Mouse (Mus musculus): ENCODE results near the gene Fntb. TPM values are rescaled to one million over a fixed set of nuclear protein-coding genes. Genes with fewer than 3 reads are reported as not detected.
"Not testable (repeated sequence)": the region's sequence is repeated elsewhere in the genome, so short reads cannot be mapped to it uniquely, and the experiment has no call there.

Fntb gene
- polyA plus RNA-seq, 1 experiment from 2014 or later: 48.8 TPM

- no peak overlapping the region for H3K27ac ChIP-seq (replicated peaks; ENCODE audit: low read depth, low read length)
These were observed 15.5 kb downstream of the Fntb start for GRCm38 (mm10) chr12:76780639-76781468.

GRCm38 (mm10) chr12:76784056-76784619 lies 18.7 kb downstream of the Fntb start:
- Histone ChIP-seq H3K27ac (replicated peaks; ENCODE audit: low read depth, low read length) (no peak overlapping the region), H3K36me3 (ENCODE audit: control insufficient read depth, insufficient read depth, low read length) (no peaks in the 10 kb centered on the region), H3K9me3 (ENCODE audit: control insufficient read depth, low read length) (no peaks in the 10 kb centered on the region), H3K9ac (ENCODE audit: low read length) (no peak overlapping the region), H3K27me3 (ENCODE audit: control insufficient read depth, insufficient read depth, low read length) (no peaks in the 10 kb centered on the region), H3K4me1 (ENCODE audit: control insufficient read depth, insufficient read depth, low read length) (no peaks in the 10 kb centered on the region), H3K4me3 (ENCODE audit: low read depth, low read length) (no peak overlapping the region), H3K4me2 (ENCODE audit: low read depth, severe bottlenecking) (no peak overlapping the region)
- DNase-seq (ENCODE audit: low spot score) (no peak), ATAC-seq (ENCODE audit: insufficient number of reproducible peaks, low FRiP score, low TSS enrichment, low read depth) (no peak)
- WGBS: 70% methylated on average over 10 of the region's 10 CpGs

More at GRCm38 (mm10) chr12:76780639-76781468, 15.5 kb downstream of the Fntb start:
- ATAC-seq (ENCODE audit: insufficient number of reproducible peaks, low FRiP score, low TSS enrichment, low read depth): no peak
- H3K9me3 ChIP-seq (ENCODE audit: control insufficient read depth, low read length): no peaks in the 10 kb centered on the region
- no peak overlapping the region for H3K4me3 ChIP-seq (ENCODE audit: low read depth, low read length)
- 75% methylated on average over 12 of the region's 12 CpGs for WGBS
- no peaks in the 10 kb centered on the region for H3K27me3 ChIP-seq (ENCODE audit: control insufficient read depth, insufficient read depth, low read length)
- H3K4me2 ChIP-seq (ENCODE audit: low read depth, severe bottlenecking): no peak overlapping the region
- no peaks in the 10 kb centered on the region for H3K36me3 ChIP-seq (ENCODE audit: control insufficient read depth, insufficient read depth, low read length)
- no peaks in the 10 kb centered on the region for H3K4me1 ChIP-seq (ENCODE audit: control insufficient read depth, insufficient read depth, low read length)
- no peak overlapping the region for H3K9ac ChIP-seq (ENCODE audit: low read length)
- no peak for DNase-seq (ENCODE audit: low spot score)

GRCm38 (mm10) chr12:76790446-76791084 lies 25.2 kb downstream of the Fntb start:
- H3K4me1 ChIP-seq (ENCODE audit: control insufficient read depth, insufficient read depth, low read length): no peaks in the 10 kb centered on the region
- no peaks in the 10 kb centered on the region for H3K36me3 ChIP-seq (ENCODE audit: control insufficient read depth, insufficient read depth, low read length)
- no peak for DNase-seq (ENCODE audit: low spot score)
- no peaks in the 10 kb centered on the region for H3K9me3 ChIP-seq (ENCODE audit: control insufficient read depth, low read length)
- WGBS: 69% methylated on average over 8 of the region's 8 CpGs
- no peak overlapping the region for H3K9ac ChIP-seq (ENCODE audit: low read length)
- ATAC-seq (ENCODE audit: insufficient number of reproducible peaks, low FRiP score, low TSS enrichment, low read depth): no peak
- H3K4me3 ChIP-seq (ENCODE audit: low read depth, low read length): no peak overlapping the region
- no peak overlapping the region for H3K27ac ChIP-seq (replicated peaks; ENCODE audit: low read depth, low read length)
- H3K4me2 ChIP-seq (ENCODE audit: low read depth, severe bottlenecking): no peak overlapping the region
- H3K27me3 ChIP-seq (ENCODE audit: control insufficient read depth, insufficient read depth, low read length): no peaks in the 10 kb centered on the region

DNA sequence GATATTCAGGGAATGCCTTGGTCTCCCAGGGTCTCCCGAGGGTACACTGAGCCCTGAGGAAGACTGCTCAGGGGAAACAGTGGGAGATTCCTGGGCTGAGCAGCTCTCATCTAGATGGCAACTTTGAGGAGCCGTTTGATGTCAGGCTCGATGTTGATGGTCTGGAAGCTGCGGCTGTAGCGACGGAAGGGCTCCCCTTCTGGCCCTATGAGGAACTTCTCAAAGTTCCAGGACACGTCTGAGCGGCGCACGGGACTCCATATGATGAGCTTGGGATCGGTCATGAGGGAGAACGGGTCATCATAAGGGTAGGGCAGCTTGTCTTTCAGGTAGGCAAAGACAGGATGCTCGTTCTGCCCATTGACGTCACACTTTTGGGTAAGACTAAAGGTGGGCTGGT lies 27.2 kb downstream of the Fntb start:
- H3K4me2 ChIP-seq (ENCODE audit: low read depth, severe bottlenecking); H3K9me3 ChIP-seq (ENCODE audit: control insufficient read depth, low read length); ATAC-seq (ENCODE audit: insufficient number of reproducible peaks, low FRiP score, low TSS enrichment, low read depth); H3K27ac ChIP-seq (replicated peaks; ENCODE audit: low read depth, low read length); H3K9ac ChIP-seq (ENCODE audit: low read length); H3K36me3 ChIP-seq (ENCODE audit: control insufficient read depth, insufficient read depth, low read length); H3K27me3 ChIP-seq (ENCODE audit: control insufficient read depth, insufficient read depth, low read length); DNase-seq (ENCODE audit: low spot score); H3K4me3 ChIP-seq (ENCODE audit: low read depth, low read length); H3K4me1 ChIP-seq (ENCODE audit: control insufficient read depth, insufficient read depth, low read length): not testable (repeated sequence)
- 32% methylated on average over 13 of the region's 14 CpGs for WGBS

GRCm38 (mm10) chr12:76795350-76795749 lies 30.0 kb downstream of the Fntb start, which contains the start of gene Gpx2:
Gene Gpx2 (minus strand): TSS chr12:76795554.
- H3K4me3 ChIP-seq (ENCODE audit: low read depth, low read length): no peak within 1 kb of the TSS
- H3K9ac ChIP-seq (ENCODE audit: low read length): no peak within 1 kb of the TSS
- no peak for DNase-seq (ENCODE audit: low spot score)
- H3K4me2 ChIP-seq (ENCODE audit: low read depth, severe bottlenecking): no peak within 1 kb of the TSS
- H3K9me3 ChIP-seq (ENCODE audit: control insufficient read depth, low read length): no peaks in the 10 kb centered on the region
- H3K4me1 ChIP-seq (ENCODE audit: control insufficient read depth, insufficient read depth, low read length): no peaks in the 10 kb centered on the region
- no peaks in the 10 kb centered on the region for H3K27me3 ChIP-seq (ENCODE audit: control insufficient read depth, insufficient read depth, low read length)
- no peaks in the 10 kb centered on the region for H3K36me3 ChIP-seq (ENCODE audit: control insufficient read depth, insufficient read depth, low read length)
- H3K27ac ChIP-seq (replicated peaks; ENCODE audit: low read depth, low read length): no peak within 1 kb of the TSS
- no peak for ATAC-seq (ENCODE audit: insufficient number of reproducible peaks, low FRiP score, low TSS enrichment, low read depth)
- WGBS: 78% methylated on average over 5 of the region's 5 CpGs

DNA sequence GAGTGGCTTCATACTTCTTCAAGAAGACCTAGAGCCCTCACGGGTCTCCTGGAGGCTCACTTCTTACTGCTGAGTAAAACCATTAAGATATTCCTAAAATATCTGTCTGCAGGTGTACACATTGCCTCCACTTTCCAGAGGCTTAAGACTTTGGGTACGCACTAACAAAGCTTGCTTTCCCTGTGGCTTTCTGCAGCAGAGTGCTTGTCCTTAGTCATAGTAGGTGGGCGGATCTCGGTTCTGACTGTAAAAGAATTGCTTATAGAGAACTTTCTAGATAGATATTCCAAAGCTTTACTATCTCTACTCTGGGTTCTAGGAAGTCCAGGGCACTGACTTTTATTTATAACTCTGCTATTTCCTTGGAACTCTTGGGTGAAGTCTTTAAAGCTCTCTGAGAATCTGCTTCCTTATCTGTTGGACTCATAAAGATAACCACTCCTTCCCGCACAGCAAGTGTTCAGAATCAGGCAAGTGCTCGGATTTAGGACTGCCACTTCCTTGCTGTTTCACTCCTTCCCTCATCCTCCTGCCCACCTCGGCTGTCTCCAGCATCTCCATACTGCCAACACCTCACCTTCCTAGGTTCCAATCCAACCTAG lies 31.6 kb downstream of the Fntb start:
- Histone ChIP-seq H3K4me3 (ENCODE audit: low read depth, low read length) (no peak overlapping the region), H3K4me2 (ENCODE audit: low read depth, severe bottlenecking) (no peak overlapping the region), H3K9me3 (ENCODE audit: control insufficient read depth, low read length) (no peaks in the 10 kb centered on the region), H3K9ac (ENCODE audit: low read length) (no peak overlapping the region), H3K4me1 (ENCODE audit: control insufficient read depth, insufficient read depth, low read length) (no peaks in the 10 kb centered on the region), H3K27ac (replicated peaks; ENCODE audit: low read depth, low read length) (no peak overlapping the region), H3K36me3 (ENCODE audit: control insufficient read depth, insufficient read depth, low read length) (no peaks in the 10 kb centered on the region), H3K27me3 (ENCODE audit: control insufficient read depth, insufficient read depth, low read length) (no peaks in the 10 kb centered on the region)
- WGBS: 82% methylated on average over 7 of the region's 7 CpGs
- ATAC-seq (ENCODE audit: insufficient number of reproducible peaks, low FRiP score, low TSS enrichment, low read depth) (no peak), DNase-seq (ENCODE audit: low spot score) (no peak)

GRCm38 (mm10) chr12:76798008-76798720 lies 32.8 kb downstream of the Fntb start:
- H3K4me1 ChIP-seq (ENCODE audit: control insufficient read depth, insufficient read depth, low read length): no peaks in the 10 kb centered on the region
- no peaks in the 10 kb centered on the region for H3K9me3 ChIP-seq (ENCODE audit: control insufficient read depth, low read length)
- no peaks in the 10 kb centered on the region for H3K36me3 ChIP-seq (ENCODE audit: control insufficient read depth, insufficient read depth, low read length)
- H3K4me2 ChIP-seq (ENCODE audit: low read depth, severe bottlenecking): no peak overlapping the region
- WGBS: 82% methylated on average over 5 of the region's 5 CpGs
- H3K27ac ChIP-seq (replicated peaks; ENCODE audit: low read depth, low read length): no peak overlapping the region
- ATAC-seq (ENCODE audit: insufficient number of reproducible peaks, low FRiP score, low TSS enrichment, low read depth) (no peak), DNase-seq (ENCODE audit: low spot score) (no peak)
- H3K4me3 ChIP-seq (ENCODE audit: low read depth, low read length): no peak overlapping the region
- H3K27me3 ChIP-seq (ENCODE audit: control insufficient read depth, insufficient read depth, low read length): no peaks in the 10 kb centered on the region
- H3K9ac ChIP-seq (ENCODE audit: low read length): no peak overlapping the region

- ATAC-seq (ENCODE audit: insufficient number of reproducible peaks, low FRiP score, low TSS enrichment, low read depth): no peak
- Histone ChIP-seq H3K4me3 (ENCODE audit: low read depth, low read length) (no peak overlapping the region), H3K9me3 (ENCODE audit: control insufficient read depth, low read length) (no peaks in the 10 kb centered on the region), H3K36me3 (ENCODE audit: control insufficient read depth, insufficient read depth, low read length) (no peaks in the 10 kb centered on the region), H3K4me2 (ENCODE audit: low read depth, severe bottlenecking) (no peak overlapping the region), H3K9ac (ENCODE audit: low read length) (no peak overlapping the region), H3K27ac (replicated peaks; ENCODE audit: low read depth, low read length) (no peak overlapping the region), H3K4me1 (ENCODE audit: control insufficient read depth, insufficient read depth, low read length) (no peaks in the 10 kb centered on the region), H3K27me3 (ENCODE audit: control insufficient read depth, insufficient read depth, low read length) (no peaks in the 10 kb centered on the region)
- 93% methylated on average over 10 of the region's 10 CpGs for WGBS
- no peak for DNase-seq (ENCODE audit: low spot score)
These were observed 37.6 kb downstream of the Fntb start for GRCm38 (mm10) chr12:76803028-76803427.
